Mouse (Mus musculus) frontal cortex, adult 2 months (tissue): ENCODE results near the gene Mfsd13b. TPM values are rescaled to one million over a fixed set of nuclear protein-coding genes. Genes with fewer than 3 reads are reported as not detected.
A peak's percentile ranks its signal among the peaks of the same experiment; 100 is the strongest.

Experiments used
- DNase-seq, 2 experiments: peaks; one replicate each; pipeline ENCODE4 v3.0.0; 2022; ENCODE audit warnings: low spot score in 1 of 2; ENCODE audit errors: extremely low spot score in 1 of 2
- polyA plus RNA-seq: library from polyadenylated mRNA; depleted of rRNA; stranded (reverse); fragments of >200 nt; gene quantifications from 2 replicates; pipeline ENCODE4 v1.2.3, GENCODE M21; 2012; rRNA removed

Gene Mfsd13b
- polyA plus RNA-seq, 1 experiment, result 0.52 TPM

GRCm38 (mm10) chr7:121040595-121040994 is 58.3 kb downstream of the Mfsd13b start:
- no peak for DNase-seq

DNA sequence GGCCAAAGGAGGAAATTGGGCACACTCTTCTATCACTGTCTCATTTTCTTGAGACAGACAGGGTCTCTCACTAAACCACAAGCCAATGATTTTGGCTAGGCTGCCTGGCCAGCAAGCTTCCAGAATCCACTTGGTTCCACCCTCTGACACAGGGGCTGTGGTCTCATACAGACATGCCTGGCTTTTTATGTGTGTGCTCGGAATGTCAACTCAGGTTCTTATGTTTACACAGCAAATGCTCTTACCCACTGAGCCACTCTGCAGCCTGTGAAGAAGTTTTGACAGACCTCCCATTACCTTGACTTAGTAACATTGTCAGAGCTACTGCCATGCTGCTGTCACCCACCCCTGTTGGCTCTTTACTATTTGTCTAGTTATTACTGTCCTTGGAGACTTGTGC is 59.7 kb downstream of the Mfsd13b start:
- no peak for DNase-seq

DNA sequence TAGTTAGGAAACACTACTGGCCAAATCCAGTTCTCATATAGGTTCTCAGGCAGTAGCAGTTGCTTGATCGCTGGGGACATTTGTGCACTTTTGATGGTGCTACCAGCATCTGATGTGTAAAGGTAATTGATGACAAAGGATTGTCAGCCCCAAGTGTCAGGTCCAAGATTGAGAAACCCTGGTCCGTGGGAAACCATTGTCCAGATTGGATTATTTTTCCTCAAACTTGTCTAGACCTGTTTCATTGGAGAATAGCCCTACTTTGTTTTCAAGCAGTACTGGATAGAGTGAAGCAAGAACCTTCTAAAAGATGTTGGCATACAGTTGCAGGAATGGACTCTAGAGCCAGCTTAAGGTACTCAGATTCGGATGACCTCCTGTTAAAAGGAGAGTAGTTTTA is 60.7 kb downstream of the Mfsd13b start:
- DNase-seq, result no peak

DNA sequence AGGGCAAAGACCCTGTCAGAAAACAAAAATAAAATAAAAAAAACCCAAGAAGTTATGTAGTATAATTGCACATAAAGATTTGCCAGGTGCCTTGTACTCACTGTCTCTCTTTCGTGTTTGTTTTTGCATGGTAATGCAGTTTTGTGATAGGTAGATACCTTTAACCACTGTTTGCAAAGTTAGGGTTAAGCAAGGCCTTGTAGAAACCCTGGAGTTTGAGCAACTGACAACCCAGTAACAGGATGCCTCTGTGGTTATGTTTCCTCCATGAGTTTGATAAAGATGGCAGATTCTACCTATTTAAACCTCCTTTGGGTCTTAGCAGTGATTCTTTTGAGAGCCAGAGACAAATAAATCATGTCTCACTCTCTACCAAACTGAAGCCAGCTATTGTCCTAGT is 61.2 kb downstream of the Mfsd13b start:
- no peak for DNase-seq

DNA sequence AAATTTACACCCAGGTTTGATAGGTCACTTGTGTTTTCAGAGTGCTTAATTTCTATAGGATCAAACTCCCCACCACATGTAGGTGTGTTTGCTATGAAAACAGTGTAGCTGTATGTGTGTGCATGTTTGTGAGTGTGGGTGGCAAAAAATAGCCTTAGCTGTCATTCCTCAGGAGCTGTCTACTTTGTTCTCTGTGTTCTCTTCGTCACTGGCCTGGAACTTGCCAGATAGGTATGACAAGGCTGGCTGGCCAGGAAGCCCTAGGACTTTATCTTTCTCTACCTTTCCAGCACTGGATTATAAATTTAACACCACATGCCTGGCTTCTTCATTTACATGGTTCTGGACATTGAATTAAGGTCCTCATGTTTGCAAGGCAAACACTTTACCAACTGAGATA is 61.9 kb downstream of the Mfsd13b start:
- DNase-seq, result no peak

- no peak for DNase-seq
Observed at GRCm38 (mm10) chr7:121045671-121046453, 63.6 kb downstream of the Mfsd13b start.

DNA sequence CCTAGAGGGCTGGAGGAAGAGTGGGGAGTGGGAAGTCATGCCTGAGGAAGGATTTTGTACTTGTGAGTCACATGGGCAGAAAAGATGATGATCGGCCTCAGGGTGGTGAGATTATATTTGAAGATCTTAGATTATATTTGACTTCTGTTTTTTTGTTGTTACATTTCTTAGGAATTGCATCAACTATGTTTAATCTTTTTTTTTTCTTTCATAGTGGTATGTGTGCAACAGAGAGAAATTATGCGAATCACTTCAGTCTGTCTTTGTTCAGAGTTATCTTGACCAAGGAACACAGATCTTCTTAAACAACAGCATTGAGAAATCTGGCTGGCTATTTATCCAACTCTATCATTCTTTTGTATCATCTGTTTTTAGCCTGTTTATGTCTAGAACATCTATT is 65.3 kb downstream of the Mfsd13b start:
- DNase-seq, result no peak

DNA sequence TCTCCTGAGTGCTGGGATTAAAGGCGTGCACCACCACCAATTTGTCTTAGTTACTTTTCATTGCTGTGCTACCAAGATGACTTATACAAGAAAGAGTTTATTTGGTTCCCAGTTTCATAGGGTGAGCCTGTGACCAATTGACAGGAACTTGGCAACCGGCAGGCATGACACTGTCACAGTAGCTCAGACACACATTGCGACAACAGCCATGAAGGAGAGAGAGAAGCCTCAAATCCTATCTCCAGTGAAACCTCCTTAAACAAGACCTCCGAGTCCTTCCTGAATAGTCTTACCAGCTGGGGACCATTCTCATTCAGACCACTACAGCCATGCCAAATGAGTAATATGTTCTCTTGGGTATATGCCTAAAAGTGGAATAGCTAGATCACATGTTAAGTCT is 70.8 kb downstream of the Mfsd13b start:
- no peak for DNase-seq

DNA sequence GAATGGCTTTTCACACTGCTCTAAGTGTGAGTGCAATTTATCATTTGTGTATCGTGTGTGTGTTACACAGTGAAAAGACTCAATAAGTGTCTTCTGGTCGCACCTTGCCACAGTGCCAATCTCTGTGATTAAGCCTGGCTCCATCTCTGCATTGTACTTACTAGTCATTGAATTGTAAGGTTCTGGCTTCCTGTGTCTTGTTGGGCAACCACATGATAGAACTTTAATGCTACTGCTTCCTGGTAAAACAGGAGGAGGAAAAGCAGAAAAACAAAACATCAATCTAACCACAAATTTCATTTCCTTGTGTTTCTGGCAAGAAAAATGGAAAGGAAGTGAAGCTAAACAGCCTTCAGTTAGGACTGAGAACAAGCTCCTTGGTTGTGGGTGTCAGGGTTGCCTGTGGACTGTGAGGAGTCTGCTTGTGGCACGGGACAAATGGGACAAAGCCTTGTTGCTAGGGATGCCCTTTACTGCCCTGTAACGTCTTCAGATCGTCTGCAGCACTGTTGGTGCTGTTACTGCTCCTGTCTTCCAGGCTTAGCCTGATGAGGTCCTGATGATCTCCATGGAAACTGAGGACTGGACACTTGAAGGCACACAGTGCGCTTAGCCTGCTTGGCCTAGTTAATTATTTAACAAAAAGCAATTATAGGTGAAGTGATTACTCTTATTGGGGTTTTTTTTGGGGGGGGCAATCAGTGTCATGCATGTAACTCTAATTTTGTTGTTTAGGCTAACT is 77.3 kb downstream of the Mfsd13b start:
- no peak for DNase-seq

DNA sequence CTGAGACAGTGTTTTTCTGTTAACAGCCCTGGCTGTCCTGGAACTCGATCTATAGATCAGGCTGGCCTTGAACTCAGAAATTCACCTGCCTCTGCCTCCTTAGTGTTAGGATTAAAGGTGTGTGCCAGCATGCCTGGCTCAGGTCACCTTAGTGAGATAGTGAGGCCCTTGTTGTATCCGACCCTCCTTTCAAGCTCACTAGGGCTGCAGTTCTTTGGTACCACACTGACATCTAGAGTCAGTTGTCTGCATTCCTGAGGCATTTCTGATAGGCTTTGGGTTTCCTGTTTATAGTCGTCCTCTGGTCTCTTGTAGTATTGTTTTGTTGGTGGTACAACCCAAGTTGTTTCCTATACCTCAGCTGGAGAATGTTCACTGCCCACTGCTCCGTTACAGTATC is 82.0 kb downstream of the Mfsd13b start:
- DNase-seq, result peak in 1 of 2 experiments; percentile 39

Other genes with a start within 250 kb of the Mfsd13b start
- 9.5 and 11.2 TPM in 2 replicates for gene Vwa3a, start 243.2 kb upstream of the Mfsd13b start, polyA plus RNA-seq
- not detected in 2 replicates for gene Gm5737, start 170.1 kb upstream of the Mfsd13b start, polyA plus RNA-seq
- gene Eef2k, start 139.7 kb upstream of the Mfsd13b start, polyA plus RNA-seq, result 30.5 and 35.3 TPM in 2 replicates
- 28.2 and 30.9 TPM in 2 replicates for gene Polr3e, start 64.8 kb upstream of the Mfsd13b start, polyA plus RNA-seq
- 10.9 and 13.6 TPM in 2 replicates for gene Cdr2, start 197 bp upstream of the Mfsd13b start, polyA plus RNA-seq
- gene Mettl9, start 51.9 kb downstream of the Mfsd13b start, polyA plus RNA-seq, result 58.0 and 60.3 TPM in 2 replicates
- gene Igsf6, start 92.1 kb downstream of the Mfsd13b start, polyA plus RNA-seq, result 0.34 and 0.72 TPM in 2 replicates
- gene Otoa, start 99.1 kb downstream of the Mfsd13b start, polyA plus RNA-seq, result 0.18 and 1.2 TPM in 2 replicates